Mouse (Mus musculus) lung, postnatal 14 days (tissue): ENCODE measurements around the gene Tulp2.
A peak's percentile ranks its signal among the peaks of the same experiment; 100 is the strongest.

Experiments used
- DNase-seq: peaks from one replicate; pipeline ENCODE4 v3.0.0; 2021

Gene Tulp2

DNA sequence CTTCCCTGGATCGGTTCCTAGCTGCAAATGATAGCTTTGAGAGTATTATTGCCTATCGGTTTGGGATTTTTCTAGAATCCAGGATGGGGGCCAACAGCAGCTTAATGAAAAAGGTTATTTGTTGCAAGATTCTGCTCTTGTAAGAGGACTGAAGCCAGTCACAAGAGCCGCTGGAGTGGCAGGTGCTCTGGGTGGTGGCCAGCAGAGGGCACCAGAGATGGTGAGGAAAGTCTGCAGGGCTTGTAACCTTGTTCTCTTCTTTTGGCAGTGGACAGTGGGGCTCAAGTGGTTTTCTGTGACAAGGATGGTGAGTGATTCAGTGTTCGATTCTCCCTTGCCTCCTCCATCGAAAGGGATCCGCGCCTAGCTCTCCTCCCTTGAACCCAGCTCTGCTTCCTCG, 74.1 kb downstream of the Tulp2 start:
- peak; percentile 90 for DNase-seq

DNA sequence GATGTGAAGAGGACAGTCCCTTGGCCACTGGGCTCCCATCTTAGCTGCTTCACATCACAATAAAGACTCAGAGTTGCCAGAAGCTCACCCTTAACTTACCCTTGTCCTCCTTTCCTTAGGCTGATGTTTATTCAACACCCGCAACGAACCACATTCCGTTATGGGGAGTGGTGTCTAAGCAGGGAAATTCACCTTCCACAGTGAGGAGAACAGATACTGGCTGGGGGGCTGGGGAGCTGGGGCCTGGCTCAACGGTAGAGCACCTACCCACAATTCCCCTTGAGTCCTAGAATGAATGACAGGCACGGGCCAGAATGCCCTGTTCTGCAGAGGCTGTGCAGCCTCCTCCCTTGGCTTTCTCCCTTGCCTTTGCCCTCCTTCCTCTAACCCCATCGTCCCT, 77.2 kb downstream of the Tulp2 start:
- no peak for DNase-seq

GRCm38 (mm10) chr7:45560241-45560640, 78.6 kb downstream of the Tulp2 start:
- no peak for DNase-seq

DNA sequence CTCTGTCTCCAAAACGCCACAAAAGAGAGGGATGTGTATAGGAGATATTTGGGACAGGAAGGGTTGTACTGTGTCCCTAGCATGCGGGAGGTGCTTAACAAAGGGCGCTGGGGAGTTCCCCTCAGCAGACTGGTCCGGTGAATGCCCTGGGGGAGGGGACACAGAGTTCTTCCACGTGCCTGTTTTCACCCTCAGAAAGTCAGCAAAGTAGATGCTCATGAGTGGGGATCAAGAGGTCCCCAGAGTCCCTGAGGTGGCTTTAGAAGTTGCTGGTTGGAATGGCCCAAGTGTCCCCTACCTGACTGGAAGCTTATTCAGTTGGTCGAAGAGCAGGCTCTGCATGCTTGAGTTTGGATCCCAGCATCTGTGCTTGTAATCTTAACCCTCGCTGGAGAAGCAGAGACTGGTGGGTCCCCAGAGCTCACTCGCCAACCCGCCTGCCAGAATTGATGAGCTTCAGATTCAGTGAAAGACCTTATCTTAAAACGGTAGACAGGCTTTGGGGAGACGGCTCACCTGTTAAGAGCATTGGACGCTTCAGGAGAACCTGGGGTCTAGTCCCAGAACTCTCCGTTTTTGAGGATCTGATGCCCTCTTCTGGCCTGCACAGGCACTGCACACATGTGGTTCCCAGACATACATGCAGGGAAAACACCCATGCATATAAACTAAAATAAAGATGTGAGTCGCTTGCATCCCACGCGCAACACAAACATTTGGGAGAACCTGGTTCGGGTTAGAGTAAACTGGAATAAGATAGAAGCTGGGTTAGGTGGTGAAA, 79.4 kb downstream of the Tulp2 start:
- DNase-seq: peak; percentile 86

DNA sequence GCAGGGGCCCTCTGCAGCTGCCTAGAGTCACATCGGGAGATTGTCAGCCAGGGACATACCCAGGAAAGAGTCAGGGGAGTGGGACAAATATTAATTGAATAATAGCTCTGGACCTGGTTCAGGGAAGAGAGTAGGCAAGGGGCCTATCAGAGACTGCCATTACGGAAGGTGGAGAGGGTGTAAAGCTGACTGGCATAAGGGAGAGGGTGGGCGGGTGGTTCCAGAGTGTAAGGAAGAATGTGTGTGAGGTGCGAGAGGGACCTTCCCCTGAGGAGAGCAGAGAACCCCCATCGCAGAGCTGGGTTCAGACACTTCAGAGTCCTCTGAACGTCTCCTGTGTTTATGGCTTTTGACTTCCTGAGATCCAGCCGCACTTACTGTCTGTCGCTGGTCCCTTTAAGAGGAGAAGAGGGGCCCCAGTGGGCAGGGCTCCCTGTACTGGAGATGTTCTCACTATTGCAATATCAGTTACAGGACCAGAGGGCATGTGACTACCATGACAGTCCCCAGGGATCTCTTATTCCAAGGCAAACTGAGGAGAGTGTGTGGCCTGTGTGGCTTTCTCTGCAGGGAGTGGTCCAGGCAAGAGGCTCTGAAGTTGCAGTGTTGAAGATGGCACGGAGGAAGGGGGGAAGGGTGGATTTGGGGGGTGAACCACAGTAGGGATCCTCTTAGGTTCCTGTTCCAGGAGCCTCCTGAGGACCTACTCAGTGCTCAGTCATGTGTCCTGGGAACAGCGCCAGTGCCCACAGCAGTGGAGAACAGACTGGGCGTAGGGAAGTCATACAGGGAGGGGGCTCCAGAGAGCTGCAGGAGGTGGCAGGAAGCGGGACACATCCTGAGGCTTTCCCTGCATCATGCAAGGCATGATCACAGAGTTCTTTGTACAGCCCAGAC, 80.2 kb downstream of the Tulp2 start:
- DNase-seq: no peak

DNA sequence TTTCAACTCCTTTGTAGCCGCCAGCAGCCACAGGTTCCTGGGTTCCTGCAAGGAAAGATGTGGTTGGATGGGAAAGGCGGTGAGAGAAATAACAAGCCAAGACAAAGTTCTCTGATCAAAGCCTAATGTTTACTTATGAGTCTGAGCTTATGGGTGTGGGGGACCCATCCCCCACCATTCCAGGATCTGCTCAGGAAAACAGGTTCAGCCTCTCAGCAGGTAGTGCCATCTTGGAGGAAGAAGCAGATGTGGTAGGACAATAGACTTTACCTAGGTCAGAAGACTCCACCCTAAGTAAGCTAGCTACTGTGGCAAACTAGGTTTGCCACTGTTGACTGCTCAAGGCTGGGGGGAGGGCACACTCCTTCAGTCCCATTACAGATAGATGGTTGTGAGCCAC, 83.1 kb downstream of the Tulp2 start:
- no peak for DNase-seq

DNA sequence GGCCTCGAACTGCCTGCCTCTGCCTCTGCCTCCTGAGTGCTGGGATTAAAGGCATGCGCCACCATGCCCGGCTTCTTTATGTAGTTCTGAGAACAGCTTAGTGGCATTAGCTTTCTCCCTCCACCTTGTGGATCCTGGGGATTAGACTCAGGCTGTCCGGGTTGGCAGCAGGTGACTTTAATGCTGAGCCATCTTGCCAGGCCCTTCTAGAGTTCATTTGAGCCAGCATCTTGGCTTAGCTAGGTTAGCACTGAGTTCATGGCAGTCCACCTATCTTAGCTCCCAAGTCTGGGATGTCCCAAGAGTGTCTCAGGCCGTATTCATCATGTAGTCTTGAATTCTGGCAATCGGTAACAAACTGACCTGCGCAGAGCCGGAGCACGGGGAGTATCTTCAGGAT, 83.8 kb downstream of the Tulp2 start:
- DNase-seq: no peak

DNA sequence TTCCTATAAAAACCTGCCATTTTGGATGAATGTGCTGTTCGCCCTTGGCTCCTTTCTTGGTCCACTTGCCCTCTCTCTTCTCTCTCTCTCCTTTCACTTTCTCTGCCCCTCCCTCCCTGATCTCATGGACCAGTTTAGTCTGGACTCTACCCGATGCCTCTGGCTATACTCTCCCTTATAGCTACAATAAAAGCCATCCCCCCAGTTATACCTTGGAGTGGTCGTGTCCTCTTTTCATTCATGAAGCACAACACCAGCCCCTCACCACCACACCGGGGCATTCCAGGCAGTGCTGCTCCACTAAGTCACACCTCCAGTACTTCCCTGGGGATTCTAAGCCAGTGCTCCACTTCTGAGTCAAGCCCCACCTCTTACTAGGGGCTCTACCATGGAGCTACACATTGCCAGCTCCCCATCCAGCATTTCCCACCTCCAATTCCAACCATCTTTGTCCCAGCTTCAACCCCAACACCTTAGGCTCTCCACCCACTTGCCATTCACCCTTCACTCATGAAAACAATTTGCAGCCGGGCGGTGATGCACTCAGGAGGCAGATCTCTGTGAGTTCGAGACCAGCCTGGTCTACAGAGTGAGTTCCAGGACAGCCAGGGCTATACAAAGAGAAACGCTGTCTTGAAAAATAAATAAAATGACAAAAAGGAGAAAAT, 85.6 kb downstream of the Tulp2 start:
- DNase-seq: no peak

- peak; percentile 94 for DNase-seq
Observed at GRCm38 (mm10) chr7:45567780-45568516, 86.3 kb downstream of the Tulp2 start.

DNA sequence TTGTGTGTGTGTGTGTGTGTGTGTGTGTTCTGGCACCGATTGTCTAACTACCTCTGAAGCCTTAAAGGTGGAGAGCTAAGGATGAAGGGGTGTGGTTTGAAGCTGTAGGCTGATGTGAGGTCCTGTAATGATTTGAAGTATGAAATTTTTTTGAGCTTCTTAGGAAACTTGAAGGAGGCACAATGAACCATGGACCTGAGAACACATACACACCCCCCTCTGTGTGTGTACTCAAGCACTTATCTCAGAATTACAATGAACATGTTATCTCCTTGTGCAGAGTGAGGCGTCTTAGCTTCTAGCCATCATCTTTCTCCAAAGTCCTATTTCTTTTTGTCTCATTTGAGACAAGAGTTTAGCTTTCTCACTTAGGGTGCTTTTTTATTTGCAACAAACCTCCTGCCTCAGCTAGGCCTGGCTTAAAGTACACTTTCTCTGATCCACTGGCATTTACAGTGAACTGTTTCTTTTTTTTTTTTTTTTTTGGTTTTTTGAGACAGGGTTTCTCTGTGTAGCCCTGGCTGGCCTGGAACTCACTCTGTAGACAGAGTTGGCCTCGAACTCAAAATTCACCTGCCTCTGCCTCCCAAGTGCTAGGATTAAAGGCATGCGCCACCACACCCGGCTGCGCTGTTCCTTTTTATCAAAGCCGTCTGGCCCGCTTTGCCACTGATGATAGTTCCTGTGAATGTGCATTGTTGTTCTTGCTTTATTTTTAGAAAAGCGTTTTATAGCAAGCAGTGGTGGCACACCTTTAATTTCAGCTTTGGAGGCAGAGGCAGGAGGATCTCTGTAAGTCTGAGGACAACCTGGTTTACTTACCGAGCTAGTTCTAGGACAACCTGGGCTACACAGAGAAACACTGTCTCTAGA, 87.2 kb downstream of the Tulp2 start:
- DNase-seq: no peak

DNA sequence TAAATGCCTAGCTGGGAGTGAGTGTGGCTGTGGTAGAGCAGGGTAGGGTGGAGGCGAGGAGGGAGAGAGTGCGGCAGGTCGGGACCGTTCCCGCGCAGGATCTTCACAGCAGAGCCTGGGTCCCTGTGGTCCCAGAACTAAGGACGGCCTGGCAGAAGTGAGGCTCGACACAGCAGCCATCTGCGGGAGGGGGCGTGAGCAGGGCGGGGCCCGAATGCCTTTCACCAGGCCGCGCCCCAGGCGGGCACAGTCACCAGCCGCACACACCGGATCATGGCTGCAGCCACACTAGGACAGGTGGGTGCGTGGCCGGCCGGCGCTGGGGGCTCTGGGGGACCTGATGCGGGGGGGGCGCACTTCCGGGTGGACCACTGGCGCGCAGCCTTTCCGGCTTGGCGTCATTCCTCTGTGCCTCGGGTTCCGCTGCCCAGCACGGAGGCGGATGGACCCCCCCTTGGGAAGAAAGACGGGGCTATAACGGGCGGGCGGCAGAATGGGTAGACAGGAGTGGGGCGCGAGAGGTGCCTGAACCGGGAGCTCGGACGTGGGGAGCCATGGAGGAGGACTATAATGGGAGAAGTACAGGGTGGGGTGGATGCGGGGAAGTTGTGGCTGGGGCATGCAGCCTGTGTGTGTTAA, 88.5 kb downstream of the Tulp2 start, which contains the start of gene Bcat2:
TSS of gene Bcat2 (plus strand) at position 51 of the 639 bp plus-strand sequence.
- DNase-seq: peak; percentile 75

DNA sequence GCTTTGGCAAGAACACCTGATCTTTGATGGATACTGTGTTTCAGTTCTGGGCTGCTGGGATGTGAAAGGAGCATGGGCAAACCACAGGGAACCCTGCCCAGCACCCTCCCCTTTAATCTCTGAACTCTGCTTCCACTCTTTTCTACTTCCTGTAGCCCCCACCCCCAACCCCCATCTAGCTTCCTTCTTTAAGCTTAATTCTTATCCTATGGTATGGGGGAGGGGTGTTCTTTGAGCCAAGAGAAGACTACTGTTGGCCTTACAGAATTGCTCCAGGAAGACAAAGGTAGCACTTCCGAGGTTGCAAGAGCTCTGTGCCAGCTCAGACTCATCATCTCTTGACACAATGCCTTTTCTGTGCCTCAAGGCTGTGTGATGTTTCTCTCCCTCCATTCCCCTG, 90.3 kb downstream of the Tulp2 start:
- no peak for DNase-seq
